Mouse (Mus musculus) gastrocnemius, postnatal 25 days (tissue): ENCODE results near the gene Syp. TPM values are rescaled to one million over a fixed set of nuclear protein-coding genes. Genes with fewer than 3 reads are reported as not detected.

Experiments
- DNase-seq: peaks from one replicate; pipeline ENCODE4 v3.0.0; 2022
- long read RNA-seq, 2 experiments: library from polyadenylated mRNA; stranded (forward); transcript quantifications; one replicate each; pipeline ENCODE4 v2.0.0; 2021
- total RNA-seq, 2 experiments: library from RNA; stranded (reverse); gene quantifications; 1 replicate in 1 of 2; 2 replicates in 1 of 2; pipeline ENCODE4 v1.2.3; 2021

Syp gene
- 1 to 10 TPM; 1.0 to 1.6 TPM for total RNA-seq
- long read RNA-seq, experiment 1, partial matches to known transcripts, result 0 of 1 reads
- long read RNA-seq, experiment 1, other reads (novel, unspliced or antisense), result 1 of 1 reads
- long read RNA-seq, experiment 2, partial matches to known transcripts, result 0 of 1 reads
- long read RNA-seq, experiment 2, other reads (novel, unspliced or antisense), result 1 of 1 reads

DNA sequence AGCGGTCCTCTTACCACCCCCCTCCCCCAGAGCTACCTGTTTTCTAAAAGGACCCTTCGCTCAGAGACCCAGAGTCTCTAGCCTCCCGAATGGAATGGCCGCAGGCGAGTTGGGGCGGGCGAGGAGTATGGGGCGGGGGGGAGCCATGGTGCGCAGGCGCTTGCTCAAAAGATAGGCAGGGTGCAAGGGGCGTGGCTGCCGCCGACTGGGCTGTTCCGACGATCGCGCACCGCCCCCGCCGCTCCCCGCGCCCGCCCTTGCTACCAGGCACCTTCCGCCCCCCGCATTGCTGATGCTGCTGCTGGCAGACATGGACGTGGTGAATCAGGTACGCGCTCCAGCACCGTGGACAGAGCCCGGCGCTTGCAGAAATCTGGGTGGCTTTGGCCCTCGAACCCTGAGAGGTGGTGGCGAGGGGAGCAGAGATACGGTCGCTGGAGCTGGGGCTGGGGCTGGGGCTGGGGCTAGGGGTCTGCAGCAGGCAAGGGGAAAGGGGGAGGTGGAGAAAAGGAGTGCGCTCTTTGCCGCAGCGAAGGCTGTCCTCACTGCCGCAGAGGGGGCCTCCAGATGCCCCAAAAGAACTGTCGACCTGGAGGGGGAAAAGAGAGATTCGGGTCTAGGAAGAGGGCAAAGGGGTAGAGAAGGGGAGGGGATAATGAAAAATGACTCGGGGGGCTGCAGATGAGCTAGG is at the start of gene Syp:
TSS of gene Syp (plus strand) at position 71 of the 691 bp plus-strand sequence.
- peak; percentile 59 for DNase-seq

GRCm38 (mm10) chrX:7595371-7595770 is 42.9 kb upstream of the Syp start:
- DNase-seq, result no peak

GRCm38 (mm10) chrX:7604004-7604403 is 34.3 kb upstream of the Syp start:
- no peak for DNase-seq

DNA sequence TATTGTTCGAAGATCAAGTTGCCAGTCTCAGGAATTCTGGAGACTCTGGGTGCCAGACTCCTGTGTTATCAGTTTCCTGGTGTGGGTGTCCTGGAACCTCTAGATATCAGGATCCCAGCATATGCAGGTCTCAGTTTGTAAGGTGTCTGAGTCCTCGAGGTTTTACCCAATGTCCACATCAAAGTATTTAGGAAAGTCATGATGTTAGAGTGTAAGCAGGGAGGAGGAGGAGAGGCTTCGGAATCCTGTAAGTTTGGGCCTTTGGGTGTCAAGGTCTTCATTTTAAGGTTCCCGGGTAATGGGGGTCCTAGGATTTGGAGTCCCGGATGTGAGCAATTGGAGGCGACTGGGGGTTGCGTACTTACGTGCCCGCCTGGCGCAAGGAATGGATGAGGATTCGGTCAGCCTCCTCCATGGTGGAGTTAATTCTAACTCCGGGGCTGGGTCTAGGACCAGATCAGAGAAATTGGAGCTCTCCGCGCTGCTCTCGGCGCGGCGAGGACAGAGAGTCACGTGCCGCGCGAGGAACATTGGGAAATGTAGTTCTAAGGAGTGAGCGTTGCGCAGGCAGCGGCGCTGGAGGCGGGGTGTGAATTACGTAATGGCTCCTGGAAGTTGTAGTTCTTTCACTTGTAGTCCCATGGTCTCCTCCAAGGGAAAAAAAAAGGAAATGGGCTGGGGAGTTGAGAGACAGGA is 33.2 kb upstream of the Syp start, which contains the start of gene Ccdc22:
TSS of gene Ccdc22 (minus strand) at position 639 of the 696 bp plus-strand sequence.
- peak; percentile 79 for DNase-seq

DNA sequence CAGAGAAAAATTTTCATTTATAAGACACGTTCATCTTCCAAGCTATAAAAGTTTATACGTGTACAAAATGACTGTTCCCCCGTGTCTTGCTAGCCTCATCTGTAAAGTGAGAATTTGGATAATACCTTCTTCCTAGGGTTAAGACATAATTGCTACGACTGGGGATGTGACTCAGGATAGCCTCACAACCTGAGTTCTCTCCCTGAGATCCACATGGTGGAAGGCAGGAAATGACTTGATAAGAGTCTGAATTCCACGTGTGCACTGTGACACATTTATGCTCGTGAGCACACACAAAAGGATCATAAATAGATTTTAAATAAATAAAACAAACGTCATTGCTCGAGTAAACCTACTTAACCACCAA is 32.7 kb upstream of the Syp start:
- no peak for DNase-seq

GRCm38 (mm10) chrX:7606783-7607182 is 31.5 kb upstream of the Syp start, which contains the start of gene Cacna1f:
Gene Cacna1f (plus strand): TSS chrX:7607083.
- DNase-seq, result no peak

DNA sequence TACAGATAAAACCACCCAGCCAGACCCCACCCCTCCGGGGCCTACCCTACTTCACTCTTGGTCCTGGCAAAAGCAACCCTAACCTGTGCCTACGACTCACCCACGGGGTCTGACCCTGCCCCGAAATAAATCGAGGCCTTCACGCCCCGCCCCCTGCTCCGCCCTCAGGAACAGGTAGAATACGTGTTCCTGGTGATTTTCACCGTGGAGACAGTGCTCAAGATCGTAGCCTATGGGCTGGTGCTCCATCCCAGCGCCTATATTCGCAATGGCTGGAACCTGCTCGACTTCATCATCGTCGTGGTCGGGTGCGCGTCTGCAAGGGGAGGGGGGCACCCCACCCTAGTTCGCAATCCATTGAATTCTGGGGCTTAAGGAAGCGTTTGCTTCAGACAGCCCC is 28.2 kb upstream of the Syp start:
- DNase-seq, result no peak

DNA sequence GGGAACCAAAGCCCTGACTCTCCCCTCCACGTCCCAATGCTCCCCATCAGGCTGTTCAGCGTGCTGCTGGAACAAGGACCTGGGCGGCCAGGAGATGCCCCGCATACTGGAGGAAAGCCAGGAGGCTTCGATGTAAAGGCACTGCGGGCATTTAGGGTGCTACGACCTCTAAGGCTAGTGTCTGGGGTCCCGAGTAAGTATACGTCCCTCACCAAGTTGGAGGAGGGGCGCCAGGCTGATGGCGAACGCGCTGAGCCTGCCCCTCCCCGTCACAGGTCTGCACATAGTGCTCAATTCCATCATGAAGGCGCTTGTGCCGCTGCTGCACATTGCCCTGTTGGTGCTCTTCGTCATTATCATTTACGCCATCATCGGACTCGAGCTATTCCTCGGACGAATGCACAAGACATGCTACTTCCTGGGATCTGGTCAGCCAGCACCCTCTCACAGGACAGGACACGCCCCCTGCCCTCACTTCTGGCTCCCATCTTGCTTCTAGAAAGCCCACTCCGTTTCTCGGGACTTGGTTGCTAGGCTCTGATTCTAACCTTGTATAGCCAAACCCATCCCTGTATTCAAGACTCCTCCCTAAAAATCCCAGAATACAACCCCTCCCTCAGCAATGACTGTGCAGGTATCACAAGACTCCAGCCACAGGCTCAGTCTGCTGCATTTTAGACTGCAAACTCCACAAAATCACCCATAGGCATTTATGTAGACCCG is 27.6 kb upstream of the Syp start:
- DNase-seq, result no peak

DNA sequence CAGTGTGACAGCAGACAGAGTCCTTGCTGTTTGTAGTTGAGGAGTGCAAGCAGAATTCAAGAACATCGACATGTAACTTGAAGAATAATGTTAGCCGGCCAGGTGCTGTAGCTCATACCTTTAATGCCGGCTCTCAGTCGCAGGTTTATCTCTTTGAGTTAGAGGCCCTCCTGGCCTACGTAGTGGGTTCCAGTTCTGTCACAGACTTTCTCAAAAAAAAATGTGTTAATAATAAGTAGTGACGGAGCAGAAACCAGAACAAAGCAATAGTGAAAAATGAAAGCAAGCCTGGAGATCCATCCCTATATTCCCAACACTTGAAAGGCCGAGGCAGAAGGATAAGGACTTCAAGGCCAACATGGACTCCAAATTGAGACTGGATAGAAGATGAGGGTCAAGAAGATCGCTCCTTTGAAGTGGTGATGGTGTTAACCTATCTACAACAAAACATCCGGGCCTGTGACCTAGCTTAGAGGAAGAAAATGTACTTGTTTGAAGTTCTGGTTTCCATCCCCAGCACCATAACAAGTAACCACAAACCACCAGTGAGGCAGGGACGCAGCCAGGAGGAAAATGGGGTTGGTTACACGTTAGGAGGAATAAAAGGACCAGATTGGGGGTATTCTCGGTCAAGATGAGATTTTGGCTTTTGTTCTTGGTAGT is 20.3 kb upstream of the Syp start:
- no peak for DNase-seq

- DNase-seq, result no peak
Observed at GRCm38 (mm10) chrX:7632560-7632959, 5.7 kb upstream of the Syp start.

- DNase-seq, result no peak
Observed at GRCm38 (mm10) chrX:7635101-7635500, 3.2 kb upstream of the Syp start.

DNA sequence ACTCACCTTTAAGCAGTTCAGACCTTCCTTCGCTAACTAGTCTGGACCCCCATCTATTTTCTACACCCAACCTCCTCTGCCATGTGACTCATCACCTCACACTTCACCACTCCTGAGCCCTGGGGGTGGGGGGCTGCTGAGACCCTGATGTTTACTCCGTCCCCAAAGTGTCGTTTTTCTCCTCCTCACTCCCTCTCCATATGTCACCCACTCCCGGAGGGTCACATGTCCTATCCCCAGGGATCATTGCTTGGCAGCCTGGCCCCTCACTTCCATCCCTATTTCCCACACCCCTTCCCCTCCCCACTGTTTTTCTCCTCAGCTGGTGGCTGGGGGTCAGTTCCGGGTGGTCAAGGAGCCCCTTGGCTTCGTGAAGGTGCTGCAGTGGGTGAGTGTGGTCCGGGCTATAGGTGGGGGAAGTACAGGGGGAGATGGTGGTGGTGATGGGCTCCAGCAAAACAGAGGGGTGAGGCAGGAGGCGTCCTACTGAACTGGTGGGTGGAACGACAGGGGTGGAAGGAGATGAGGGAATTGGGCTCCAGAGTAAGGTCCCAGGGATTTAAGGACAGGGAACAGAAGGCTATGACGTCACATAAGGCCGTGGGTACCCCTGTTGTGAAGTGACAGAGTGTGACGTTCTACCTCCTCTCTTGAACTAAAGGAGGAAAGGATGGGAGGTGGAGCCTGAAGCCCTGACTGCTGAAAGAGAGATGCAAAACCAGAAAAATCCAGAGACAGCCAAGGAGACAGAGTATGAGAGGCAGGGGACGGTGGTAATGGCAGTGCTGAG is 1.5 kb downstream of the Syp start:
- DNase-seq, result no peak

DNA sequence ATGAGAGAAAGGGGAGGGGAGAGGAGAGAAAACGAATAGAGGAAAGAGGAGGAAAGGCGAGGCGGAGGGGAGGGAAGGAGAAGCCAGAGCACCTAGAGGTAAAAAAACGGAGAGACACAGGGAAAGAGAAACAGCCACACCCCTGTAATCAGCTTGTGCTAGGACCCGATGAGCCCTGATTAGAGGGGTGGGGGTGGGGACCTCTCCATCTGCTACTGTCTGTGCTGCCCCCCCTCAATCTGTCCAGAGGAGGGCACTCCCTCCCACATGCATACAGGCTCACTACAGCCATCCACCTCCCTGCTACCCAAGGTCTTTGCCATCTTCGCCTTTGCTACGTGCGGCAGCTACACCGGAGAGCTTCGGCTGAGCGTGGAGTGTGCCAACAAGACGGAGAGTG is 2.5 kb downstream of the Syp start:
- no peak for DNase-seq

DNA sequence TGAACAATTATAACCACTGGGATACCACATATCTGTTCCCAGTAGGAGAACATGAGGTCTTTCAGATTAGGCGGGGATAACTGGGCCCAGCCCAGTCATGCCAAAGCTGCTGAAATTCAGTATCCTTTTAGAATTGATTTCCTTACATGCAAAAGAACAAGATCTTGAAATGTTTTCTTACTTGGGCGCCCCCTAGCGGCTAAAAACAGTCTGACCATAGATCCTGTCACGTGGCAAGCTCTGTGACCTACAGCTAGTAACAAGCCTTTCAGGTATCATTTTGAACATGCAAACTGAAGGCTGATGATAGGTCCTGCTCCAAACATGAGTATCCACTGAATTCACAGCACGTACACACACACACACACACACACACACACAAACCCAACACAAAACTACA is 7.1 kb downstream of the Syp start:
- peak; percentile 28 for DNase-seq

GRCm38 (mm10) chrX:7648671-7649304 is 10.5 kb downstream of the Syp start:
- peak; percentile 84 for DNase-seq

GRCm38 (mm10) chrX:7657221-7657639 is 19.0 kb downstream of the Syp start, which contains the start of gene Prickle3:
Gene Prickle3 (plus strand): TSS chrX:7657260.
- peak; percentile 68 for DNase-seq

GRCm38 (mm10) chrX:7658031-7658784 is 19.9 kb downstream of the Syp start:
- DNase-seq, result peak; percentile 45

DNA sequence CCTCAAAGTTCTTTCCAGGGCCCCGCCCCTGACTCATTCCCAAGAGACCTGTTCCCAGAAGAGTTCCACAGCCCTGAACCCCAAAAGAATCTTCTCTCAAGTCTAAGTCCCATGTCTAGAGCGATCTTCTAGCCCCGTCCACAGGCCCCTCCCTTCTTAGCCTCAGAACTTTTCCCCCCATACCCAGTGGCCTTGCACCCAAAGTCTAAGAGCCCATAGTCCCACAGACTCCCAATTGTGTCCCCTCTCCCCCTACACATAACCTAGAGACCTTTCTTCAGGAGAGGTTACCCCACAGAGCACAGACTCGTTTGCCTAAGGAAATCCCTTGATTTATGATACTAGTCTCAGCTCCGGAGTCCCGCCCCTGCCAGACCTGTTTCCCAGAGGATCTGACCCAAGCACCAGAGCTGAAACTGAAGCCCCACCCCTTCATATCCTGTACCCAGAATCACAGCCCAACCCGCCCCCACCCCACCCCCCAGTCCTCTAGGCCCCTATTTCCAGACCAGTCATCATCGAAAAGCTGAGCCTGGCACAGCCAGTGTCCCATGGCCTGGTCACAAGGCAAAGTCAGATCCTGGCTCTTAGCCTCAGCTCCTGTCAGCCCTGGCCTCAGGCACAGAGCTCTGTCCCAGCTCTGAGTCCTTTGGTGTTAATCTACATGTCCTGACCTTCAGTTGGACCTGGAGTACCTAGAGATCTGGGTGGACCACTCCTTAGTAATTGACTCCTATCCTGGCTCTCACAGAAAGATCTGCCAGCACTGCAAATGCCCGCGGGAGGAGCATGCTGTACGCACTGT is 20.7 kb downstream of the Syp start:
- peak; percentile 70 for DNase-seq

DNA sequence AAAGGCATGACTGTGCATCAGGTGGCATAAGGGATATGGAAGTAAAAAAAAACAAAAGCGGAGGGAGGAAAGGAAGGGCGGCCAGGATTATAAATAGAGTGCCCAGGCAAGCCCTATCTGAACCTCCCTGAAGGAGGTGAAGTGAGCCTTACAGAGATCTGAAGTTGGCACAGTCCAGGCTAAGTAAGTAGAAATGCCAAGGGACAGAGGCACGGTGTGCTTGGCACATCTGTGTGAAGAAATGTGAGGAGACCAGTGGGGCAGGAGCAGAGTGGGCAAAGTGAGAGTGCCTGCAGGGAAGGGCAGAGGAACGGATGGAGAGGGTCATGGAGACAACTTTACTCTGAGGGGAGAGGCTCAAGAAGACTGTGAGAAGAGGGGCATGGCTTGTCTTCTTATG is 22.8 kb downstream of the Syp start:
- DNase-seq, result peak; percentile 67
